Mouse (Mus musculus): ENCODE measurements around the gene Slc1a6. TPM values are rescaled to one million over a fixed set of nuclear protein-coding genes. Genes with fewer than 3 reads are reported as not detected.

Gene Slc1a6
- polyA plus RNA-seq, 1 experiment from 2014 or later = 1.6 TPM

Other genes with a start within 250 kb of the Slc1a6 start
- gene Ilvbl, start 206.2 kb upstream of the Slc1a6 start, polyA plus RNA-seq (2015; fragmentation: Nextera tagmentation; extraction: Ambion mirVana) = 83.1 and 85.8 TPM in 2 replicates
- gene Syde1, start 188.5 kb upstream of the Slc1a6 start, polyA plus RNA-seq (2015; fragmentation: Nextera tagmentation; extraction: Ambion mirVana) = 12.5 and 13.4 TPM in 2 replicates
- not detected in 2 replicates for gene Olfr1357, start 162.4 kb upstream of the Slc1a6 start, polyA plus RNA-seq (2015; fragmentation: Nextera tagmentation; extraction: Ambion mirVana)
- gene Casp14, start 62.2 kb upstream of the Slc1a6 start, polyA plus RNA-seq (2015; fragmentation: Nextera tagmentation; extraction: Ambion mirVana) = 0.18 and 0.37 TPM in 2 replicates
- gene Ccdc105, start 27.4 kb upstream of the Slc1a6 start, polyA plus RNA-seq (2015; fragmentation: Nextera tagmentation; extraction: Ambion mirVana) = 0.12 TPM in 1 of 2 replicates, not detected in the other
- gene Olfr1356, start 71.7 kb downstream of the Slc1a6 start, polyA plus RNA-seq (2015; fragmentation: Nextera tagmentation; extraction: Ambion mirVana) = not detected in 2 replicates
- not detected in 2 replicates for gene Olfr1355, start 95.0 kb downstream of the Slc1a6 start, polyA plus RNA-seq (2015; fragmentation: Nextera tagmentation; extraction: Ambion mirVana)
- gene Olfr1354, start 132.7 kb downstream of the Slc1a6 start, polyA plus RNA-seq (2015; fragmentation: Nextera tagmentation; extraction: Ambion mirVana) = not detected in 2 replicates
- not detected in 2 replicates for gene Olfr8, start 170.1 kb downstream of the Slc1a6 start, polyA plus RNA-seq (2015; fragmentation: Nextera tagmentation; extraction: Ambion mirVana)
- not detected in 2 replicates for gene Olfr1353, start 182.8 kb downstream of the Slc1a6 start, polyA plus RNA-seq (2015; fragmentation: Nextera tagmentation; extraction: Ambion mirVana)
- gene Olfr1352, start 200.6 kb downstream of the Slc1a6 start, polyA plus RNA-seq (2015; fragmentation: Nextera tagmentation; extraction: Ambion mirVana) = not detected in 2 replicates
- gene Olfr1351, start 232.0 kb downstream of the Slc1a6 start, polyA plus RNA-seq (2015; fragmentation: Nextera tagmentation; extraction: Ambion mirVana) = not detected in 2 replicates
- not detected in 2 replicates for gene Olfr57, start 248.2 kb downstream of the Slc1a6 start, polyA plus RNA-seq (2015; fragmentation: Nextera tagmentation; extraction: Ambion mirVana)